Mouse (Mus musculus) brain, embryonic 14.5 days (tissue): ENCODE measurements around the gene Med20.

ENCODE experiments used
- CTCF ChIP-seq: fragments of 200-500 bp; IDR thresholded peaks from 2 replicates; pipeline ENCODE4 v1.5.1; 2012; ENCODE audit warnings: inconsistent platforms, mild to moderate bottlenecking, moderate library complexity, borderline replicate concordance; ENCODE audit not compliant: insufficient read depth, insufficient read length; ENCODE audit errors: extremely low read depth
- POLR2A ChIP-seq: fragments of 200-500 bp; IDR thresholded peaks from 2 replicates; pipeline ENCODE4 v1.6.1; 2012; ENCODE audit warnings: mild to moderate bottlenecking, inconsistent platforms, borderline replicate concordance; ENCODE audit not compliant: poor library complexity, insufficient read depth, insufficient read length, severe bottlenecking; ENCODE audit errors: extremely low read depth

DNA sequence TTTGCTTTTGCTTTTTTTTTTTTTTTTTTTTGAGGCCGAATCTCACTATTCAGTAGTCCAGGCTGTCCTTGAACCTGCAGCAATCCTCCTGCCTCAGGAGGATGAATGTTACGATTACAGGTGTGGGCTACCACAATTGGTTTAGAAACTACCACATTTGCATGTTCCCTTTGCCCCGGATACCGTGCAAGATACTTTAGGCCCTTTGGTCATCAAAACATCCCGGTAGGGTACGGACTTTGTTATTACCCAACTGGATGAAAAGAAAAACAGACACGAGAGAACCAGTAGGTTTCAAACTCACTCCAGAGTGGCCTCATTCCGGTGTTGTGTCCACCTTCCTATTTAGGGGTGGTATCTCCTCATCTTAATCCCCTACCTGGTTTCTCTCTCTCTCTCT, 22.9 kb upstream of the Med20 start:
- TF ChIP-seq POLR2A, result no peak
- TF ChIP-seq CTCF, result no peak
